Mouse (Mus musculus) liver, embryonic 14.5 days (tissue): ENCODE data around the gene Usp38.

Experiments
- CTCF ChIP-seq: IDR thresholded peaks from 2 replicates; pipeline ENCODE4 v1.5.1; 2016; ENCODE audit warnings: antibody characterized with exemption, low read depth, control low read depth
- EP300 ChIP-seq: IDR thresholded peaks from 2 replicates; pipeline ENCODE4 v1.6.1; 2016; ENCODE audit warnings: antibody characterized with exemption, low read depth

DNA sequence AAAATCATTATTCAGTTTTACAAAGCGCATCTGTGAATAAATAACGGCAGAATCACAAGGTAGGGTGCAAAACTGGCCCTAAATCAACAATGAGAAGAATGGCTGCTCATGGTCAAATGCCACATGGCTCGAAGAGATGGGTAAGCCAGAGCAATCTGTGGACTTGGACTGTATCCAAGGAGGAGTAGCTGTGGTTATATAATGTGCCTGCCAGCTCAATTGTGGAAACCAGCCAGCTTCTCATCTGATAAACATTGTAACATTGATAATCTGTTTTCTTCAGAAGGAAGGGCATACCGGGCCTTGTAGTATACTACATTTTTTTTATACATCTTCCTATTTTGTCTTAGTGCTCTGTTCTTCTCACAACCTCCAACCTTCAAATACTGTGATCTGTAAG lies 31.9 kb downstream of the Usp38 start:
- TF ChIP-seq CTCF (no peak), EP300 (no peak)
